Mouse (Mus musculus): ENCODE measurements around the gene Alg6.

DNA sequence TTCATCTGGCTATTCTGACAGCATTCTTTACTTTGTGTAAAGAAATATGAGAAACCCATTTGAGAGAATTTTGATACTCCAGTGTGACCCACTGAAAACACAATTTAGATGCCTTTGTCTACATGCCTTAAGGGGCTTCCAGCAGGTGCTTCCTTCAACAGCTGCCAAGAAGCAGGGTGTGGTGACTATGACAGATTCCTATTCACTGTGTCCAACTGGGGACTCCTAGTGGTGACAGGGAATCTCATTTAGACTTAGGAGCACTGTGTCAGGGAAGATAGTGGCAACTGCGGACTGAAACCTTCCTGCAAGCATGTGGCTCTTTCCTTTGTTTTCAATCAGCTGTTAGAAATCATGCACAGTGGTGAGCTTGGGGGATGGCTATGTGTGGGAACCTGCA lies 51.3 kb downstream of the Alg6 start:
- no peak for TF ChIP-seq CTCF (IDR thresholded peaks at IDR 0.05; ENCODE audit: extremely low read depth, insufficient read length, insufficient replicate concordance, low read depth, low read length)
- TF ChIP-seq POLR2A (IDR thresholded peaks at IDR 0.05; ENCODE audit: low read depth, low read length) = no peak

Data from small intestine, adult 2 months (tissue).